Mouse (Mus musculus): Measurements from ENCODE around the gene Hectd4.
"Not testable (repeated sequence)": the region's sequence is repeated elsewhere in the genome, so short reads cannot be mapped to it uniquely, and the experiment has no call there.

The Hectd4 gene

DNA sequence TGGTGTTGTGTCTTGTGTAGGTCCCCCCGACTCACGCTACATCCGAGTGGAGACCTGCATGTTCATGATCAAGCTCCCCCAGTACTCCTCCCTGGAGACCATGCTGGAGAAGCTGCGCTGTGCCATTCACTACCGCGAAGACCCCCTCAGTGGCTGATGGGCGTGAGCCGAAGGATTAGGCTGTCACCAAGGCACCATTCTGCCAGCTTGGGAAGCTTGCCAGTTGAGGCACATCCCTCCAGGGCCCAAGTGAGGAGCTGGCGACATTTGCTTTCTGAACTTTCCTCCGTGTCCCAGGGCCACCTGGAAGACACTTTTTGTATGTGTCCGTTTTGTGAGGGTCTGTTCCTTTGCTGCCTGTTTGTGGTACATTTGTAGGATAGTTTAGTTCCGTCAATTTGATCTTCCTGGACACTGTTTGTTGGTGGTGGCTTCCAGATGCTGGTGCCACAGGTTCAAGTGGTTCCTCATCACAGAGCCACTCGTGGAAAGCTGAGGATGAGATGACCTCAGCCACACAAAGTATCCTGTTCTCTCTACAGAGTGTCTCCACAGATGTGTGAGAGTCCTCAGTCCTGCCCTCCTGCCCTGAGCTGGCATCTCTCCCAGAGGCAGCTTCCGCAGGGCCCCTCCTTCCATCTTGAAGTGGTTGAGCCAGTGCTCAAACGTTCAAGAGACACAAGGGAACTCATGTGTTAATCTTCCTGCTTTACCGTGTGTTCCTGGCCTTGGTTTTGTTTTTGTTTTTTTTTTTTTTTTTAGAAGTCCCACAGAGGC lies 146.6 kb downstream of the Hectd4 start:
- DNase-seq, result no peak

DNA sequence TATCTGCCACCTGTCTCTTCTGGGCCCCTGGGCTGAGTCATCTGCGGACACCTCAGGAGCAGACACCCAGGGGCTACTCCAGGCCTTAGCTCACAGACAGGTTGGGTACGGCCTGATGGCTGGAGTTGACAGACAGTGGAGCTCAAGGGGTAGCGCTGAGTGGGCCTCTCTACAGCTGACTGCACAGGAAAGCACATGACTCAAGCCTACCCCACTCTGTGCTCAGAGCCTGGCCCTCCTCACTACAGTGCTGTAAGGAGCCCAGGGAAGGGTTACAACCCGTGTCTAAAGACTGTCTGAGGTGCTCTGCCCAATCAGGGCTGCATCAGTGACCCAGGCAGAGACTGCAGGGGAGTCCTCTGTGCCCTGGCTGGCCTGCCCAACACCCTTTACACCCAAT lies 147.2 kb downstream of the Hectd4 start:
- DNase-seq, result no peak

DNA sequence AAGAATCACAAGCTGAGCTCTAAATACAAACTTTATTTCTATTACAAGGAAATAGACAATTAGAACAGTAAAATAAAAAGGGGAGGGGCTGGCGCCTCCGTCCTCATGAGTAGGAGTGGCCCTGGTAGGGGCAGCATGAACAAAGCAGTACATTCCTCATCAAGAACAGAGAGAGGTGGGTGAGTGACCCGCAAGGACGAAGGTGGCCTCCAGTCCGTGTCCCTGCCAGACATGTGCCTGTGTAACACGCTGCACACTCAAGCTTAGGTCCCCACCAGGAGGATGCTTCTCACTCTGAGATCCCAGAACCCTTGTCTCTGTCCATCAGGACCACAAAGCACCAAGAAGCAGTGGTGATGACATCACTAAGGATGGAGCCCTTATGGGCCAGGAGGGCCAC lies 151.7 kb downstream of the Hectd4 start:
- no peak for DNase-seq

DNA sequence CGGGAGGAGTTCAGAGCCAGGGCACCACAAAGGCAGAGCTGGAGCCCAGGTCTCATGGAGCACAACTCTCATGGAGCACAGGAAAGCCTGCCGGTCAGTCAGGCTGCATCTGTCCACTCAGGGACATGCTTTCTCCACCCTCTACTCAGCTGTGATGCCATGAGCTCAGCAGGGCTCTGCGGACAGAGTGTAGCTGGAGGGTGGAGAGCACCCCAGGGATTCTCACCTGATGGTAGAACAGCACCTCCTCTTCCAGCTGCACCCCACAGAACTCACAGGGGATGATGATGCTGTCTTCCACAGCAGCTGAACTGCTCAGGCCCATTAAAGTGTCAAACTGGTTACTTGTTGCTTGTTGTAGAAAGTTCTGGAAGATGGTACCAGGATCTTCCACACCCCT lies 154.8 kb downstream of the Hectd4 start:
- DNase-seq, result no peak

DNA sequence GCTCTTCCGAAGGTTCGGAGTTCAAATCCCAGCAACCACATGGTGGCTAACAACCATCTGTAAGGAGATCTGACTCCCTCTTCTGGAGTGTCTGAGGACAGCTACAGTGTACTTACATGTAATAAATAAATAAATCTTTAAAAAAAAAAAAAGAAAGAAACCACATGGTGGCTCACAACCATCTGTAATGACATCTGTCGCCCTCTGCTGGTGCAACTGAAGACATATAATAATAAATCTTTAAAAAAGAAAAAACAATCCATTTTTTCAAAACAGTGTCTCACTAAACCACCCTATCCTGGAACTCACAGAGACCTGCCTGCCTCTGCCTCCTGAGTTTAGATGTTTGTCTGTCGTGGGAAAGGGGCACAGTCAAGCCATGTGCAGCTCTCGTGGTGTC lies 157.0 kb downstream of the Hectd4 start:
- DNase-seq, result not testable (repeated sequence)

DNA sequence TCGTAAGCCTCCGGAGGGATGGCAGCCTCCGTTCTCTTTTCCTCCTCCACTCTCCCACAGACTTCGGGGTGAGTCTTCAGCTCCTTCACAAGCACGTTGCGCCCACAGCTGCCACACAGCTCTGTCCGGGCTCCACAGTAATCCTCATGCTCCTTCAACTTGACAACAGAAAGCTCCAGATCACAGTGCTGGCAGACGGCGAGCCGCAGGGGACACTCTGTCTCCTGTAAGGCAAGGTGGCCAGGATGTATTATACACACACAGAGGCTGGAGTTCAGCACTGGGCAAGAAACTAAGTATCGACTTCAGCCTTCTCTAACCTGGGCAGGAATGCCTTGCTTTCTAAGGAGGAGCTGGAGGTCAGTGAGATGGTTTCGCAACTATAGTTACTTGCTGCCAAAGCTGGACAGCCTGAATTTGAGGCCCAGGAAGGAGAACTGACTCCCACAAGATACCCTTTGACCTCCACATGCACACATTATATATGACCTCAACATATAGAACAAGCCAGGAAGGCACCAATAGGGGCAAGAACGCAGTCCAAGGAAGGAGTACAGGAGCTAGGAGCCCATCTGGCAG lies 158.7 kb downstream of the Hectd4 start:
- DNase-seq, result no peak

DNA sequence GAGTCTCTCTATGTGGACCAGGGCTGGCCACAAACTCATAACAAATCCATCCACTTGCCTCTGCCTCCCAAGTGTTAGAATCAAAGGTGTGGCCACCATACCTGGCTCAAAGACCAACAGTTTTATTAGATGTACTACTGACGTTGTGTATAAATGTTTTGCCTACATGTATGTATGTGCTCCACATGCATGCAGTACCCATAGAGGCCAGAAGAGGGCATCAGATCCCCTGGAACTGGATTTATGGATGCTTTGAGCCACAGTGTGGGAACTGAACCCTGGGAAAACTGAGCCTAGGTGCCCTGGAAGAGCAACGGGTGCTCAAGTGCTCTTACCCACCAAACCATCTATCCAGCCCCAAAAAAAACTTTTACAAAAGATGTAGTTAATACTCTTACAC lies 160.7 kb downstream of the Hectd4 start:
- no peak for DNase-seq

DNA sequence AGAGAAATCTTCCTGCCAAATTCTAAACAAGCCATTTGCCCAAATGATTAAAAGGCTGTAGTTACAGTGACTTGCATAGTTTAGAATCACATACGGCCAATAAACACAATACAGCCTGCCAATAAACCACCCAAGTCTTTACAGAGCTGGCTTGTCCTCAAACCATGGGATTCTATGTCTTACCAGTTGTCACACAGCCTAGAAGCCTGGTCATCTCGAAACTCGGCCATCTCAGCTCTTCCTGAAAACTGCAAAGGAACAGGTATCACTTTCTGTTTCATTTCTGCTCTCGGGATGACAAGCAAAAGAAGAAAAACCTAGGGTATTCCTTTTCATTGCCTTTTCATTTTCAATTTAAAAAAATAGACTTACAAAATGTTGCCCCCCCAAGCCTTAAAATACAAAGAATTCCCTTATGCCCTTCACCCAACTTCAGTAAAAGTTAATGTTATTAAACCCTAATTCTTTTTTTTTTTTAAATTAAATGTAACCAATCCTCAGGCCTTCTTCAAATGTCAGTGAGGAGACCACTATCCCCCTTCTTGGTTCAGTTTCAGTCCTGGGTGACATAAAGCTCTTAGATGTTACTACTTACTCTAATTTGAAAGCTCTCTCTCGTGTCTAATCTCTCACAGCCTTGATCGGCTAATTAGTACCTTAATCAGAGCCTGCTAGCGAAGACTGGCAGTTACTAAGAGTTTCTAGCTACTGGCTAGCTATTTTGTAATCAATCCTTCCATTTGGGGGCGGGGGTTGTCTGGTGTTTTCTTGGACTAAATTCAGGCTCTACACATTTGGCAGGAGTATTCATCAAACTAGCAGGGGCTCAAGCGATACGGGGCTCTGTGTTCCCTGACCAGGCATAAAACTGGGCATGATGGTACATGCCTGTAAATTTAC lies 164.1 kb downstream of the Hectd4 start:
- DNase-seq, result no peak

DNA sequence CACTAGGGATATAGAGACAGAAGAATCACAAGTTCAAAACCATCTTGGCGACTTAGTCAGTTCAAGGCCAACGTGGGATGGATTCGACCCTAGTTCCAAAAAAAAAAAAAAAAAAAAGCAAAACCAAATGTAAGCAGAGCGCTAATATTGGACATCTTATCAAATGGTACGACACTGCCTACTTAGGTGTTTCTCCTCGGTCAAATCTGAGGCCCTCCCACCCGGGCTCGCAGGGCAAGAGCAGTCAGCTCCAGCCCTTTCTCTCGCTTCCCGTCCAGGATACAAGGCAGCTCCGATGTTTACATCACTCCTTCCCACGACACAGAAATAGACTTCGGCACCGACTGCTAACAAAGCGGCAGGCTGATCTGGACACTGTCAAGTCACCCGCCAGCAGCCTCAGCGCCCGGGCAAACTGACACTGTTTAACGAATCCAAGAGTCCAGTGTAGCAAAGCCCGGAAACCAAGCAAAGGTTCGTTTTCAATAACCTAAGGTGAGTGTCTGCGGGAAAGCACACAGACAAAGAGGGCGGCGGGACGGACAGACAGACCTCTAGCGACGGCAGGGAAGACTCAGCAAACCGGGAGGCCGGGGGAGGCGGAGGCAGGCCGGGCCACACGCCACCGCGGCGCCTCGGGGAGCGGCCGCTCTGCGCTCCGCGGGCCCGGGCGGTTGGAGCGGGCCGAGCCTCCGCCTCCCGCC lies 164.9 kb downstream of the Hectd4 start:
- no peak for DNase-seq

DNA sequence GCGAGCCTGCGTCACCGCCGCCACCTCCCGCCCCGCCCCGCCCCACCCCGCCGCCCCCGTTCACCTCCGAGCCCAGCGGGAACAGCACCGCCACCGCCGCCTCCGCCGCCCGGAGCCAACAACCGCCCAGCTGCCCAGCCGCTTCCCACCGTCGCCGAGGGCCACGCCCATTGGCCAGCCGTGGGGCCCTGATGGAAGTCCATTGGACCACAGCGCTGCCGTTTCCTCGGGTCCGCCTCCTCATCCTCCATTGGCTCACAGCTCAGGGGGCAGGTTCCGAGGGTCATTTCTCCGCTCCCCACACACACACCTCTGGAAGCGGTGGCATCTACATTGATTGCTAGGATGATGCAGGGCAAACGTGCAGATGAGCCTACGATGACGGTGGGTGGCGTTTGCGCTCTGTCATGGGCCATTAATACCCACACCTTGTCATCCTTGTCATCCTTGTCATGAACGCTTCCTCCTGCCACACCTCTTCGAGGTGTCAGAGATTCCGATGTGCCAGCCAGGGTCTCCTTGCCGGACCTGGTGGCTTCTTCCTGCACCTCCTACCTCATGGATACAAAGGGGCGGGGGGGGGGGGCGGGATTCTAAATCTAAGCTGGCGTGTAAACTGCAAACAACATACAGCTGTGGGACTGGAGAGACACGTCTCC lies 165.6 kb downstream of the Hectd4 start, which contains the start of gene Trafd1:
Gene Trafd1, minus strand, starts transcription at position 172 of the 659 bp plus-strand sequence.
- DNase-seq, result peak; percentile 93

DNA sequence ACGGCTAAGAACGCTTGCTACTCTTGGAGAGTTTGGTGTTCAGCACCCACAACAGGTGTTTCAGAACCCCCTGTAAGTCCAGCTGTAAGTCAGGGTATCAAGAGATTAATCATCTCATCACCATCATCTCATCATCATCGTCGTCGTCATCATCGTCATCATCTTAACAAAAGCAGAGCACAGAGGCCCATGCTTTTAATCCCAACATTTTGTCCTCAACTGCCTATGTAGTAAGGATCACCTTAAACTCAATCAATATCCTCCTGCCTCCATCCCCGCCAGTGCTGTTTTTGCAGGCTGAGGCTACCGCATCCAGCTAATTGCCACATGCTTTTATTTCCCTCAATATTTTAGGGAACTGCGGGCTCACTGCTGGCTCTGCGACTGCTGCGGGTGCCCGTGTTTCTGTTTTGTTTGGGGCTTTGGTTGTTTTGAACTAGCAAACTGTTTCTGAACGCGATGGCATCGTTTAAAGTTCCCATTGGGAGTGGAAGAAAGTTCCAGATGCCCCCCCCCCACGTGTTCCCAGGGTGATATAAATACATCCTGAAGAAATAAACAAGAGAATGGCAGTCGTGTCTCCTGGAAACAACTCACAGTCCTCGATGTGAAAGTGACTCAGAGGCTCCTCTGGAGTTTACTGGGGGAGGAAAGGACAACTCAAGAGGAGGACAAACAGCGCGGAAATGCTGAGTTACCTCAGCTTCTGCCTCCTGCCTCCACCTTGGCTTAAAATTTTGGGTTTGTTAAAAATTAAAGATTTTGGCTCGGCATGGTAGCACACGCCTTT lies 166.3 kb downstream of the Hectd4 start:
- DNase-seq, result no peak

DNA sequence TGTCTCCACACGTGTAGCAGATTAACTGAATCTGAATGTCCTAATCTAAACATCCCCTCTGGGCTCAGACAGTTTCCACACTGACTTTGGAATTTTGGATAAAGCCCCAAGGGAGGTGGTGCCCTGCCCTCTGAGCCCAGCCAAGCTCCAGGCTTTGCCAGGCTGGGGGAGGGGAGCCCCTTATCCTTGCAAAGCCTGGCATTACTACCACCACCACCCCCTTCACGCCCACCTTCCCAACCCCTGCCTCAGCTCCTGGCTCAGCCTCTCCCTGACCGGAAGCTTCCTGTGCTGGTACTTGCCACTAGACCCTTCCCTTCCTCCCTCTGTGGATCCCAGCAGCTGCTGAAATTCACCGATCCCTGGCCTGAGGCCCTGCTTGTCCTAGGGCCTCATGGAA lies 167.1 kb downstream of the Hectd4 start:
- DNase-seq, result no peak

DNA sequence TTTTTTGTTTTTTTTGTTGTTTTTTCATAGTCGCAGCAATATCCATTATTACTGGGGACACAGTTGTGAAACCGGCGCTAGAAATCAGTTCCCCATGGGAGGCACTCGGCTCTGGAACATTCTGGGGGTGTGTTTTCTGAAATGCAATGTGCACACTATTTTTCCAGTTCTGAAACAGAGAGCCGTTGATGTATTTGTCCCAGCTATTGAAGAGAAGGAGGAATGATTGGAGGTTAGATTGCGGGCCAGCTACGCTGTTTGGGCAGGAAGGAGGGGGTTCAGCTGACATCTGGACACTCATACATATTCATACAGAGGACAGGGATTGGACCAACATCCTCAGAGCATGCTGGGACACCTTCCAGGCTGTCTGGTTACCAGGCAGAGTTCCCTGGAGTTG lies 169.1 kb downstream of the Hectd4 start:
- no peak for DNase-seq

DNA sequence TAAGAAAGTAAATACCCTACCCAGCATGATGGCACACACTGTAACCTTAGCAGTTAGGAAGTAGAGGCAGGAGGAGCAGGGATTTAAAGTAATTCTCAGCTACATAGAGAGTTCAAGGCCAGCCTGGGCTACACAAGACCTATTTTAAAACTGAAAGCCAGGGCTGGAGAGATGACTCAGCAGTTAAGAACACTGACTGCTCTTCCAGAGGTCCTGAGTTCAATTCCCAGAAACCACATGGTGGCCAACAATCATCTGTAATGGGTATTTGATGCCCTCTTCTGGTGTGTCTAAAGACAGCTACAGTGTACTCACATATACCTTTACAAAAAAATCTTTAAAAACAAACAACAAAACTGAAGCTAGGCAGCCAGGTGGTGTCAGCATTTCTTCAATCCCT lies 169.7 kb downstream of the Hectd4 start:
- DNase-seq, result no peak

DNA sequence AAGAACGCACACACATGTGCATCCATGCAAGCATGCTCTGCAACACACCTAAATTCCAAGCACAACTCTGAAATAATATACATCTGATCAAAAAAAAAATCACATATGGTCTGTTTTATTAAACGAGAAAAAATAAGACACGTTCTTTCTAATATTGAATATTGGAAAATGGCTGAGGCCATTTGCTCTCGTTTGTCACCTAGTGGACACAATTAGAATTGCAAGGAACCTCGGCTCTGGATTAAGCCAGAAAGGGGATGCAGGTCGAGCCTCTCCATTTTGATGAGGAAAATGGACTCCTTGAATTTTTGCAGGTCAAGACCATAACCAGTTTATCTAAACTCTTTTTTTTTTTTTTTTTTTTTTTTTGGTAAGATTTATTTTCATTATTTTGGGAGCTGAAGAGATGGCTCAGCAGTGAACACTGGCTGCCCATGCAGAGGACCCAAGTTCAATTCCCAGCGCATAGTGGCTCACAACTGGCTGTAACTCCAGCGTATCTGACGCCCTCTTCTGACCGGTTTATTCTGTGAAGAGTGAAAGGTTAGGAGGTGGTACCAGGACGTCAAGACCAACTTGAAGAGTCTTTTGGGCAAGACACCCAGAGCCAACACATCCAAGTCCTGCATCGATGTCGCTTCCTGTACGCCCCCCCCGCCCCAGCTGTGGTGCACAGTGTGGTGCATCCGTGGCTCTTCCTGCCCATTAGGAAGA lies 172.8 kb downstream of the Hectd4 start:
- DNase-seq, result no peak

DNA sequence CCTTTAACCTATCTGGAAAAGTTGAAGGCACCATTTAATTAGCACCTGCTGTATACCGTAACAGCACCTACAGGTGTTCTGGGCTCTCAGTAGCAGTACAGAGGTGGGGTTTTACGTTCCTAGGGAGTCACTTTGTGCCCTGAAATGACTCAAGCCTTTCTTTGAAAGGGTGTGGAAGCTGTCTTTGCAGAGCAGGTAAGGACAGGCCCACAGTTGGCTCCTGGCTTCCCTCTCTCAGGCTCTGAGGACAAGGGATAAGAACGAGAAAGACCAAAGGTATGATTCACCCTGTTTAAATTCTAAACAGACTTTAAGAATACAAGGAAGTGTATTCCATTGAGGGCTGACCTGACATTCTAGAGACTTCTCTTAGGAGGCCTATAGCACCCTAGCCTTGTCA lies 173.4 kb downstream of the Hectd4 start:
- no peak for DNase-seq

DNA sequence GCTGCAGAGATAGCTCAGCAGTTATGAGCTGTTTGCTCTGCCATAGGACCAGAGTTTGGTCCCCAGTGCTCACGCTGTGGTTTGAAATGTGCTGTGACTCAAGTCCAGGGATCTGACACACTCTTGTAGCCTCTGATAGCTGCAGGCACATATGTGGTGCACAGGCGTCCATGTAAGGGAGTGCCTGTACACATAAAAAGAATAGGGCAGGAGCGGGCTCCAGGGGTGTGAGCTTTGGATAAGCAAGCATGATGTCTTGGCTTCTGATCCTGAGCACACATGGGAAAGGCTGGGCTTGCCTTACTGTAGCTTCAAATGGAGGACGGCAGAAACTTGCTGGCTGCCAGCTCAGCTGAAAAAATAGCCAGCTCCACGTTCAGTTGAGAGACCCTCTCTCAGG lies 175.6 kb downstream of the Hectd4 start:
- DNase-seq, result no peak

DNA sequence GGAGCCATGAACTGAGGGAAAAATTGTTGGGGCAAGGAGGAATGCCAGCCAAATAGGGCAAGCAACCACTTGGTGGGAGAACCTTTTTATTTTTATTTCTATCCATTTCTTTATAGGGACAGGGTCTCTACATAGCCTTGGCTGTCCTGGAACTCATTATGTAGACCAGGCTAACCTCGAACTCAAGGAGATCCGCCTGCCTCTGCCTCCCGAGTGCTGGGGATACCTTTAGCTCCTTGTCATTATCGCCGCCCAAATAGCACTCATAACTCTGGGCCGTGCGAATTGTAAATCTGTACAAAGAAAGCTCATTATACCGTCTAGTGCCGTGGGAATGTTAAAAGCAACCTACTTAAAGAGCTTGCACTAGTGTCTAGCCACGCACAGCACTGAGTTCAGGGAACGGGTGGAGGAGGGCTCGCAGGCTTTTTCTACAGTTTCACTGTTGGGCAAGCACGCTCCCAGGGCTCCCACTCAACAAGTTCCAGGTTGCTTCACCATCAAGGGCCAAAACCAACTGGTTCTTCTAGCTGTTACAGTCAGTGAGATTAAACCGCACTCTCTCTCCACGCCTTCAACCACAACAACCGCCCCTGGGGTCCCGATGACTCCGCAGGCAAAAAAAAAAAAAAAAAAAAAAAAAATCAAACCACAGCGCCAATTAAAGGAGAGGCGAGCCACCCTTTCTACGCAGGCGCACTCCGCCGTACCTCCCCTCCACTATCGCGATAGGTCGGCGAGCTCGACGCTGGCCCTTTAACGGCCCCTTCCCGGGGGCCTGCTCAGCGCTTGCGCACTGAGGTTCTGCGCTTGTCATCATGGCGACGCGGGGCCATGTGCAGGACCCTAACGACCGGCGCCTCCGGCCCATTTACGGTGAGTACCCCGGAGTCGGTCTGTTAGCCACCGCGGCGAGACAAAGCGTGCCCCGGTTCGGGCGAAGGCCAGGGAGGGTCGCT lies 177.4 kb downstream of the Hectd4 start, which contains the start of gene Naa25:
Gene Naa25, plus strand, starts transcription at position 750 of the 959 bp plus-strand sequence.
- DNase-seq, result peak; percentile 92

DNA sequence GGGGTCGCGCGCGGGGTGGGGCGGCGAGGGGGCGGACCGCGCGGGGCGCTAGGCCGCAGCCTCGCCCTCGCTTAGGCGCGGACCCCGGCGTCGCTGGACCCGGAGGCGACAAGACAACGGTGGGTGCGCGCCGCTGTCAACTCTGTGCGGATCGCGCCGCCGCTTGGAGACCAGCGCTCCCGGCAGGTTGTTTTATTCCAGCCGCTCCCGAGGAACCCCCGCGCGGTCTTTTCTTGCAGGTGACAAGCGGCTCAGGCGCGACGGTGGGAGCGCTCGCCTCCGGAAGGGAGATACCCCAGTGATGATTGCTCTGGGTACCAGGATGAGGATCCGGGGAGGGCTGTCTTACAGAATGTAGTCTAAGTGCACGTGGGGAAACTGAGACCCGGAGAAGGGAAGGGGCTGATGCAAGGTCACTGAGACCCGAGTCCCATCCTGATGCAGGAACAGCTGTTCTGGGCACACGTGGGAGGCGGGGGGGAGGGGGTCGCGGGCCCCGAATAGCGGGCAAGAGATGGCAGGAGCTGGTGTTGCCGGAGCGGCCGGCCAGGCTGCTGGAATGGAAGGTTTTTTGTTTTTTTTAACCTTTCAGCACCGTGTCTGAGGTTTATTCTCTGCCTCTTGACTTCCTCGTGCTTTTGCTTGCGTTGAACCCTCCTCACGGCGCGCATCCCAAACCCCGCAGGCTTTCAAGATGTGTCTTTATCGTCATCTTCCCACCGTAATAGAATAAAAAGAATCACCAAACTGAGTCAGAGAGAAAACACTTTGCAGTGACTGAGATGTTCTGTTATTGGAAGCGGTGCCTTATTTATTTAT lies 178.3 kb downstream of the Hectd4 start:
- no peak for DNase-seq
